Mouse (Mus musculus): ENCODE results near the gene Dnajc19.

- TF ChIP-seq CTCF (conservative IDR thresholded peaks at IDR 0.05; ENCODE audit: insufficient read depth, insufficient read length, low read depth, low read length) (no peak), POLR2A (IDR thresholded peaks at IDR 0.05; ENCODE audit: low read depth, low read length) (no peak)
Observed at GRCm38 (mm10) chr3:34021259-34021828, 59.8 kb downstream of the Dnajc19 start.
